Mouse (Mus musculus) embryo, embryonic 11.5 days (tissue): ENCODE data around the gene Zfp646.
"Not testable (repeated sequence)": the region's sequence is repeated elsewhere in the genome, so short reads cannot be mapped to it uniquely, and the experiment has no call there.

ENCODE experiments used
- DNase-seq: peaks from one replicate; pipeline ENCODE4 v3.0.0-alpha.2; 2012; ENCODE audit warnings: low read depth, low spot score

Gene Zfp646

GRCm38 (mm10) chr7:127876041-127876466, at the start of gene Zfp646:
TSS of gene Zfp646 (plus strand) at chr7:127876221.
- peak; percentile 82 for DNase-seq

- DNase-seq: no peak
Observed at GRCm38 (mm10) chr7:127835550-127835949, 40.5 kb upstream of the Zfp646 start.

GRCm38 (mm10) chr7:127837473-127837872, 38.5 kb upstream of the Zfp646 start:
- no peak for DNase-seq

GRCm38 (mm10) chr7:127837878-127838277, 38.1 kb upstream of the Zfp646 start:
- not testable (repeated sequence) for DNase-seq

- DNase-seq: not testable (repeated sequence)
Observed at GRCm38 (mm10) chr7:127840031-127840430, 36.0 kb upstream of the Zfp646 start.

- no peak for DNase-seq
Observed at GRCm38 (mm10) chr7:127840886-127841285, 35.1 kb upstream of the Zfp646 start.

GRCm38 (mm10) chr7:127841340-127842000, 34.6 kb upstream of the Zfp646 start:
- peak; percentile 85 for DNase-seq

- DNase-seq: peak; percentile 62
Observed at GRCm38 (mm10) chr7:127842001-127842718, 33.9 kb upstream of the Zfp646 start.

- DNase-seq: no peak
Observed at GRCm38 (mm10) chr7:127849973-127850875, 25.8 kb upstream of the Zfp646 start.

GRCm38 (mm10) chr7:127850906-127851305, 25.1 kb upstream of the Zfp646 start:
- DNase-seq: no peak

- no peak for DNase-seq
Observed at GRCm38 (mm10) chr7:127858258-127858657, 17.8 kb upstream of the Zfp646 start.

GRCm38 (mm10) chr7:127866434-127866833, 9.6 kb upstream of the Zfp646 start:
- no peak for DNase-seq

GRCm38 (mm10) chr7:127867641-127868040, 8.4 kb upstream of the Zfp646 start:
- no peak for DNase-seq

- DNase-seq: no peak
Observed at GRCm38 (mm10) chr7:127869149-127869810, 6.7 kb upstream of the Zfp646 start.

GRCm38 (mm10) chr7:127870136-127870821, 5.7 kb upstream of the Zfp646 start:
- DNase-seq: no peak

- peak; percentile 19 for DNase-seq
Observed at GRCm38 (mm10) chr7:127874812-127875626, 1.0 kb upstream of the Zfp646 start.

GRCm38 (mm10) chr7:127875627-127876001, 407 bp upstream of the Zfp646 start:
- peak; percentile 91 for DNase-seq

GRCm38 (mm10) chr7:127876467-127877348, 687 bp downstream of the Zfp646 start, which contains the start of gene Zfp668:
TSS of gene Zfp668 (minus strand) at chr7:127876828.
- peak; percentile 89 for DNase-seq

- no peak for DNase-seq
Observed at GRCm38 (mm10) chr7:127879301-127879700, 3.3 kb downstream of the Zfp646 start.
